Mouse (Mus musculus): Measurements from ENCODE around the gene Dnaja3. TPM values are rescaled to one million over a fixed set of nuclear protein-coding genes. Genes with fewer than 3 reads are reported as not detected.

Gene Dnaja3
- 10 to 100 TPM; 47.0 to 67.0 TPM for polyA plus RNA-seq (2017; shearing (Covaris generic))

GRCm38 (mm10) chr16:4639831-4640237 lies at the start of gene Dnaja3, which contains the start of gene Vasn:
Gene Dnaja3 (plus strand): TSS chr16:4639989.
Gene Vasn (plus strand): TSS chr16:4639941.

GRCm38 (mm10) chr16:4593971-4594813 lies 45.6 kb upstream of the Dnaja3 start, which contains the start of gene Glis2:
Gene Glis2 (plus strand): TSS chr16:4594713.

GRCm38 (mm10) chr16:4624481-4625110 lies 15.2 kb upstream of the Dnaja3 start, which contains the start of gene Pam16:
Gene Pam16 (minus strand): TSS chr16:4624988.

GRCm38 (mm10) chr16:4679121-4680018 lies 39.6 kb downstream of the Dnaja3 start, which contains the start of gene Coro7:
Gene Coro7 (minus strand): TSS chr16:4679777.

GRCm38 (mm10) chr16:4718753-4719518 lies 79.1 kb downstream of the Dnaja3 start, which contains the start of gene Nmral1:
Gene Nmral1 (minus strand): TSS chr16:4719356.

GRCm38 (mm10) chr16:4725780-4726527 lies 86.2 kb downstream of the Dnaja3 start, which contains the start of gene Hmox2:
Gene Hmox2 (plus strand): TSS chr16:4726361.

Other genes starting within 250 kb of the Dnaja3 start
- gene Adcy9, start 219.5 kb upstream of the Dnaja3 start, polyA plus RNA-seq (2017; shearing (Covaris generic)), result under 1 TPM; 0.29 to 0.54 TPM
- 1 to 10 TPM in 1 of 2 experiments, under 1 TPM in 1; 0.58 to 1.7 TPM for gene Srl, start 98.2 kb upstream of the Dnaja3 start, polyA plus RNA-seq (2017; shearing (Covaris generic))
- gene Tfap4, start 80.1 kb upstream of the Dnaja3 start, polyA plus RNA-seq (2017; shearing (Covaris generic)), result 1 to 10 TPM; 2.6 TPM
- 1 to 10 TPM in 1 of 2 experiments, under 1 TPM in 1; 0.94 to 6.1 TPM for gene Glis2, start 45.3 kb upstream of the Dnaja3 start, polyA plus RNA-seq (2017; shearing (Covaris generic))
- 10 to 100 TPM; 10.7 to 17.1 TPM for gene Pam16, start 15.0 kb upstream of the Dnaja3 start, polyA plus RNA-seq (2017; shearing (Covaris generic))
- under 1 TPM; 0.21 to 0.58 TPM for gene Vasn, start within 50 bp of the Dnaja3 start, polyA plus RNA-seq (2017; shearing (Covaris generic))
- gene Coro7, start 39.8 kb downstream of the Dnaja3 start, polyA plus RNA-seq (2017; shearing (Covaris generic)), result 100 to 1,000 TPM; 129 to 145 TPM
- gene Nmral1, start 79.4 kb downstream of the Dnaja3 start, polyA plus RNA-seq (2017; shearing (Covaris generic)), result 10 to 100 TPM in 1 of 2 experiments, 1 to 10 TPM in 1; 5.6 to 10.7 TPM
- gene Hmox2, start 86.4 kb downstream of the Dnaja3 start, polyA plus RNA-seq (2017; shearing (Covaris generic)), result 10 to 100 TPM; 79.9 to 84.3 TPM
- 10 to 100 TPM; 32.1 to 43.5 TPM for gene Cdip1, start 150.3 kb downstream of the Dnaja3 start, polyA plus RNA-seq (2017; shearing (Covaris generic))
- 1 to 10 TPM in 1 of 2 experiments, under 1 TPM in 1; 0.68 to 1.6 TPM for gene 4930562C15Rik, start 195.4 kb downstream of the Dnaja3 start, polyA plus RNA-seq (2017; shearing (Covaris generic))
- 10 to 100 TPM; 45.2 to 57.2 TPM for gene Ubald1, start 240.3 kb downstream of the Dnaja3 start, polyA plus RNA-seq (2017; shearing (Covaris generic))
- 10 to 100 TPM; 58.3 to 63.5 TPM for gene Mgrn1, start 246.3 kb downstream of the Dnaja3 start, polyA plus RNA-seq (2017; shearing (Covaris generic))